Mouse (Mus musculus) neural tube, embryonic 13.5 days (tissue): ENCODE results near the gene Map4k4. TPM values are rescaled to one million over a fixed set of nuclear protein-coding genes. Genes with fewer than 3 reads are reported as not detected.

Experiments used
- ATAC-seq: fragments of 200-750 bp; cut with Nextera tagmentation; 2 replicates; pipeline ENCODE4 v1.8.0; 2017; ENCODE audit warnings: low read depth, mild to moderate bottlenecking, moderate TSS enrichment, moderate library complexity
- H3K27ac ChIP-seq: fragments of 300-500 bp; sonication (generic); replicated peaks from 2 replicates; pipeline ENCODE4 v1.5.1; 2015; ENCODE audit warnings: moderate library complexity, mild to moderate bottlenecking, inconsistent platforms
- H3K27me3 ChIP-seq: fragments of 300-500 bp; sonication (generic); 2 replicates; pipeline ENCODE4 v1.6.1; 2015; ENCODE audit warnings: mild to moderate bottlenecking, inconsistent platforms
- H3K36me3 ChIP-seq: fragments of 300-500 bp; sonication (generic); 2 replicates; pipeline ENCODE4 v1.6.1; 2015; ENCODE audit warnings: mild to moderate bottlenecking, inconsistent platforms
- H3K4me1 ChIP-seq: fragments of 300-500 bp; sonication (generic); replicated peaks from 2 replicates; pipeline ENCODE4 v1.6.1; 2015; ENCODE audit warnings: inconsistent platforms
- H3K4me2 ChIP-seq: fragments of 300-500 bp; sonication (generic); 2 replicates; pipeline ENCODE4 v1.6.1; 2015; ENCODE audit warnings: inconsistent platforms, mild to moderate bottlenecking, moderate library complexity
- H3K4me3 ChIP-seq: fragments of 300-500 bp; sonication (generic); 2 replicates; pipeline ENCODE4 v1.5.1; 2015; ENCODE audit warnings: mild to moderate bottlenecking, inconsistent platforms
- H3K9ac ChIP-seq: fragments of 300-500 bp; sonication (generic); 2 replicates; pipeline ENCODE4 v1.6.1; 2015; ENCODE audit warnings: moderate library complexity, mild to moderate bottlenecking, inconsistent platforms
- H3K9me3 ChIP-seq: fragments of 300-500 bp; sonication (generic); 2 replicates; pipeline ENCODE4 v1.6.1; 2016; ENCODE audit warnings: inconsistent platforms
- WGBS: fragments of 180-500 bp; shearing (Covaris S2); methylation state at CpG from one replicate; pipeline ENCODE4 v1.1.7; 2015; 5-methylcytosine and 5-hydroxymethylcytosine counted together
- polyA plus RNA-seq: library from polyadenylated mRNA; unstranded; fragments of >200 nt; fragmentation: Nextera tagmentation; extraction: Ambion mirVana; gene quantifications from 2 replicates; pipeline ENCODE4 v1.2.1, GENCODE M21; 2015

The Map4k4 gene
- polyA plus RNA-seq, 1 experiment from 2014 or later = 49.0 TPM

DNA sequence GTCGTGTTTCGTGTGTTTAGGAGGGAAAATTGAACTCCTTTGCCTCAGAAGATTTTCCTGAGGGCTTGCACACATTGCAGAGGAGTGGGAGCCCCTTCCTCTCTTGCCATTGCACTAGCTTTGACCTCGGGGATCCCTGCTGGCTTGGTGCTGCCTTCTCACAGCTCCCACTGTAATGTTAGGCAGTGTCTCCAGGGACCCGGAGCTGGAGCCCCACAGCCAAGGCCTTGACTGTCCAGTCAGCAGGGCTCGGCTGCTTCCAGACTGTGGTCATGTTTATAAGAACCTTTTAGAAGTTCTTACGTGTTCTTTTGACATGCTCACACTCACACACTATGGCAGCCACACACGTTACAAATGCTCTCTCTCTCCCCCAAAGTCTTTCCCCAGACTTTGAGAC lies 93.2 kb downstream of the Map4k4 start:
- Histone ChIP-seq H3K27me3 (no peaks in the 10 kb centered on the region), H3K9me3 (no peaks in the 10 kb centered on the region), H3K27ac (no peak overlapping the region), H3K4me1 (no peaks in the 10 kb centered on the region), H3K4me2 (no peak overlapping the region), H3K9ac (no peak overlapping the region), H3K36me3 (peaks cover 96% of the 10 kb centered on the region), H3K4me3 (no peak overlapping the region)
- 88% methylated on average over 7 of the region's 7 CpGs for WGBS
- no peak for ATAC-seq

GRCm38 (mm10) chr1:39995593-39995992 lies 94.9 kb downstream of the Map4k4 start:
- Histone ChIP-seq H3K27me3 (no peaks in the 10 kb centered on the region), H3K27ac (no peak overlapping the region), H3K9me3 (no peaks in the 10 kb centered on the region), H3K4me2 (no peak overlapping the region), H3K4me1 (no peaks in the 10 kb centered on the region), H3K36me3 (peaks cover 95% of the 10 kb centered on the region), H3K4me3 (no peak overlapping the region), H3K9ac (no peak overlapping the region)
- ATAC-seq = no peak
- 91% methylated on average over 2 of the region's 2 CpGs for WGBS

DNA sequence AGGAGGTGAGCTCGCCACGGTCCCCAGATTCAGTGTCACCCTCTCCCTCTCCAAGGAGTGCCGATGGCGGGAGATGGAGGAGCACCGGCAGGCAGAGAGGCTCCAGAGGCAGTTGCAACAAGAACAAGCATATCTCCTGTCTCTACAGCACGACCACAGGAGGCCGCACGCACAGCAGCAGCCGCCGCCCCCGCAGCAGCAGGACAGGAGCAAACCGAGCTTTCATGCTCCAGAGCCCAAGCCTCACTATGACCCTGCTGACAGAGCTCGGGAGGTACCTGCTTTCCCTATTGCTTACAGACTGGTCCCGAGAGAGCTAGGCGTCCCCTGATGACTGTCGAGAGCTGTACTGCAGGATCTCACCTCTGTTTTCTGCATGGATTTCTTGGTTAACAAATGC lies 99.8 kb downstream of the Map4k4 start:
- no peak overlapping the region for H3K9ac ChIP-seq
- H3K9me3 ChIP-seq = no peaks in the 10 kb centered on the region
- H3K36me3 ChIP-seq = peaks cover 96% of the 10 kb centered on the region
- ATAC-seq = no peak
- H3K4me1 ChIP-seq = 0 out of 2 replicates have a peak, but pooled peaks cover 4% of the 10 kb centered on the region
- H3K4me2 ChIP-seq = no peak overlapping the region
- H3K27me3 ChIP-seq = no peaks in the 10 kb centered on the region
- no peak overlapping the region for H3K4me3 ChIP-seq
- no peak overlapping the region; the same call in 1 of the 2 replicates for H3K27ac ChIP-seq
- 82% methylated on average over 16 of the region's 16 CpGs for WGBS

GRCm38 (mm10) chr1:40000899-40001298 lies 100.2 kb downstream of the Map4k4 start:
- ATAC-seq = no peak
- Histone ChIP-seq H3K9me3 (no peaks in the 10 kb centered on the region), H3K27me3 (no peaks in the 10 kb centered on the region), H3K27ac (no peak overlapping the region), H3K4me2 (no peak overlapping the region), H3K4me1 (0 out of 2 replicates have a peak, but pooled peaks cover 4% of the 10 kb centered on the region), H3K9ac (no peak overlapping the region), H3K36me3 (peaks cover 96% of the 10 kb centered on the region), H3K4me3 (no peak overlapping the region)
- WGBS = 75% methylated on average over 5 of the region's 5 CpGs

GRCm38 (mm10) chr1:40002129-40002727 lies 101.5 kb downstream of the Map4k4 start:
- no peak for ATAC-seq
- Histone ChIP-seq H3K27ac (no peak overlapping the region; the same call in 1 of the 2 replicates), H3K4me3 (no peak overlapping the region), H3K36me3 (peaks cover 96% of the 10 kb centered on the region), H3K9ac (no peak overlapping the region), H3K4me1 (0 out of 2 replicates have a peak, but pooled peaks cover 4% of the 10 kb centered on the region), H3K4me2 (no peak overlapping the region), H3K27me3 (no peaks in the 10 kb centered on the region), H3K9me3 (no peaks in the 10 kb centered on the region)
- 85% methylated on average over 4 of the region's 4 CpGs for WGBS

DNA sequence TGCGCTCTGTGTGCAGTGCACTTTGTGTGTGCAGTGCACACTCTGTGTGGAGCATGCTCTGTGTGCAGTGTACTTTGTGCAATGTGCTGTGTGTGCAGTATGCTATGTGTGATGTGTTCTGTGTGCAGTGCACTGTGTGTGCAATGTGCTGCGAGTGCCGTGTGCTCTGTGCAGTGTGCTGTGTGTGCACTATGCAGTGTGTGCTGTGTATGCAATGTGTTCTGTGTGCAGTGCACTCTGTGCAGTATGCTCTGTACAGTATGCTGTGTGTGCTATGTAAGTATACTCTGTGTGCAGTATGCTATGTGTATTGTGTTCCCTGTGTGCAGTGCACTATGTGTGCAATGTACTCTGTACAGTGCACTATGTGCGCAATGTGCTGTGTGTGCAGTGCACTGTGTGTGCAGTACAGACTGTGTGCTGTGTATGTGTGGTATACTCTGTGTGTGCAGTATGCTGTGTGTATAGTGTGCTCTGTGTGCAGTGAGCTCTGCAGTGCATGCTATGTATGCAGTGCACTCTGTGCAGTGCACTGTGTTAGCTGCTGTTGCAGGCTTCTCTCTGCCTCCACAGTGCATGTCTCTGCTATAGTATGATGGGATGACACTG lies 105.4 kb downstream of the Map4k4 start:
- Histone ChIP-seq H3K27me3 (no peaks in the 10 kb centered on the region), H3K27ac (0 out of 2 replicates have a peak overlapping the region, but pooled peaks have one; percentile 1), H3K4me2 (no peak overlapping the region), H3K36me3 (peaks cover 97% of the 10 kb centered on the region), H3K4me3 (no peak overlapping the region), H3K4me1 (0 out of 2 replicates have a peak, but pooled peaks cover 4% of the 10 kb centered on the region), H3K9ac (no peak overlapping the region), H3K9me3 (no peaks in the 10 kb centered on the region)
- WGBS = 96% methylated on average over 4 of the region's 4 CpGs
- ATAC-seq = no peak

- Histone ChIP-seq H3K4me1 (no peaks in the 10 kb centered on the region), H3K9me3 (no peaks in the 10 kb centered on the region), H3K36me3 (peaks cover 97% of the 10 kb centered on the region), H3K4me3 (no peak overlapping the region), H3K4me2 (no peak overlapping the region), H3K27me3 (no peaks in the 10 kb centered on the region), H3K9ac (no peak overlapping the region), H3K27ac (no peak overlapping the region)
- WGBS = 79% methylated on average over 17 of the region's 17 CpGs
- ATAC-seq = no peak
Measured at GRCm38 (mm10) chr1:40007962-40008471, 107.3 kb downstream of the Map4k4 start.

DNA sequence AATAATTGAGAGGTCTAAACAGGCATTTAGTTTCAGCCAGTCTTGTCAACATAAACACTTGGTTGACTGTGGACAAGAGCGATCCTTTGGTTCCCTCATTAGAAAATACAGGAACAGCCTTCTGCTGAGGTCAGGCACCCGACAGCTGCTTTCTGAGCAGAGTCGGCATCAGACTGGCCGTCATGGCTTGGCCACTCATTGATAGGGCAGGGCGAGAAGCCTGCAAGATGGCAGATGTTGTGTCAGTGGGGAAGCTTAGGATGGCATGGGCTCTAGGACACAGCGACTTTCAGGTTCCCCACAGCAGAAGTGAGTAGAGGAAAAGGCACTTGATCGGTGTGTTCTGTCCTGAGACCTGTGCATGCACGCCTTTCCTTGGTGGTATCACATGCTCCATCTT lies 112.0 kb downstream of the Map4k4 start:
- Histone ChIP-seq H3K4me2 (no peak overlapping the region), H3K4me3 (no peak overlapping the region), H3K27ac (no peak overlapping the region), H3K36me3 (peaks cover 99% of the 10 kb centered on the region), H3K4me1 (no peaks in the 10 kb centered on the region), H3K9me3 (no peaks in the 10 kb centered on the region), H3K27me3 (no peaks in the 10 kb centered on the region), H3K9ac (no peak overlapping the region)
- WGBS = 93% methylated on average over 8 of the region's 8 CpGs
- no peak for ATAC-seq

DNA sequence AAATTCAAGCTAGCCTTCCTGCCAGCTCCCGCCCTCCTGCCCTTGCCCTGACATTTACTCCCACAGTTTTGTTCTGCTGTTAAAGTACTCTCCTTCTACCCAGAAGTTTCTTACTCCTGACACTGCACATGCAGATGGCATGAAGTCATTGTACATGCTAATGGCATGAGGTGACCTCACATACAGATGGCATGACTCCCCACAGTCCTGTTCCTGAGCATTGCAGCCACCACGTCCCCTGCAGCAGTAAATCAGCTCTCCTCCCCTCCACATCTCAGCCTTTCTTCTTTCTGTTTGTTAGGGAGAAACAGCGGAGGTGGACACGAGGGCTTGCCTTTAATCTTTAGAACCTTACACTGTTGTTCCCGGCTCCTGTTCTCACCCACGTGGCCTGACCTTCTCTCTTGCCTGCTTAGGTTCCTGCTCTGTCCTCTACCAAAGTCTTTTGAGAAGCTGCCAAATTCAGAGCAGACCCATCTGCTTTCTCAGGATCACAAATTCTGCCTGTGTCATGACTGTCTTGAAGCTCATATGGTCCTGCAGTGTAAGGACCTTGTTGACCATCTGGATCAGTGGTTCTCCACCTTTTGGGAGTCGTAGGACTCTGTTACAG lies 114.5 kb downstream of the Map4k4 start:
- no peak overlapping the region for H3K9ac ChIP-seq
- peaks cover 98% of the 10 kb centered on the region for H3K36me3 ChIP-seq
- ATAC-seq = no peak
- H3K27ac ChIP-seq = no peak overlapping the region
- WGBS = 77% methylated on average over 7 of the region's 7 CpGs
- no peaks in the 10 kb centered on the region for H3K4me1 ChIP-seq
- H3K4me3 ChIP-seq = no peak overlapping the region
- no peaks in the 10 kb centered on the region for H3K27me3 ChIP-seq
- no peaks in the 10 kb centered on the region for H3K9me3 ChIP-seq
- no peak overlapping the region for H3K4me2 ChIP-seq

- WGBS = 97% methylated on average over 4 of the region's 4 CpGs
- Histone ChIP-seq H3K27ac (no peak overlapping the region), H3K9ac (no peak overlapping the region), H3K27me3 (no peaks in the 10 kb centered on the region), H3K4me2 (no peak overlapping the region), H3K4me1 (no peaks in the 10 kb centered on the region), H3K4me3 (no peak overlapping the region), H3K36me3 (peaks cover 94% of the 10 kb centered on the region), H3K9me3 (no peaks in the 10 kb centered on the region)
- ATAC-seq = no peak
Measured at GRCm38 (mm10) chr1:40021617-40022016, 120.9 kb downstream of the Map4k4 start.

DNA sequence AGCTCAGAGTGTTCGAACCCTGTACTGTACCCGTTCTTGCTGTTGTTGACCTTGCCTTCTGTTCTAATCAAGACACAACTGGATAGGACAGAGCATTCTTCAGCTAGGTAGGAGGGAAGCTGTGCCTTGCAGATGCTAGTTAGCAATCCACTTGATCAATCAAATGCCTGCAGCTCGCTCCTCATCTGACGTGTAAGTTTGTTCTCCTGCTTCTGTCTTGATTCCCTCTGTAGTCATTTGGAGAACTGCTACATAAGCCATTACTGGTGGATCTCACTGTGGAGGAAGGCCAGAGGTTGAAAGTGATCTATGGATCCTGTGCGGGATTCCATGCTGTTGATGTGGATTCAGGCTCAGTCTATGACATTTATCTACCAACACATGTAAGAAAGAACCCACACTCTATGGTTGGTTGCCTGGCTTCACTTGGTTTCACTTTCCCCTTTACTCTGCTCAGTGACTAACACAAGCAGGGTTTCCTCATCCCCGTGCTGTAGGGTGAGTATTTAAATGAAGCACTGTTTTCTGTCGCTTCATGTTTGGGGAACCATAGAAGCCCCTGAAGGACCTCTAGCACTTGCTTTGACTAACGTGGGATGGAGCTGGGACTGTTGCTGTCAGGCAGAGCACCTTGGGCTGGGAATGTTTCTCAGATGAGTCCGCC lies 121.9 kb downstream of the Map4k4 start:
- no peak overlapping the region for H3K9ac ChIP-seq
- H3K9me3 ChIP-seq = no peaks in the 10 kb centered on the region
- H3K4me1 ChIP-seq = no peaks in the 10 kb centered on the region
- no peak overlapping the region for H3K4me2 ChIP-seq
- no peaks in the 10 kb centered on the region for H3K27me3 ChIP-seq
- no peak overlapping the region for H3K27ac ChIP-seq
- no peak overlapping the region for H3K4me3 ChIP-seq
- peaks cover 94% of the 10 kb centered on the region for H3K36me3 ChIP-seq
- no peak for ATAC-seq
- WGBS = 95% methylated on average over 9 of the region's 9 CpGs

GRCm38 (mm10) chr1:40023206-40023605 lies 122.5 kb downstream of the Map4k4 start:
- WGBS = 96% methylated on average over 15 of the region's 15 CpGs
- no peaks in the 10 kb centered on the region for H3K4me1 ChIP-seq
- H3K4me2 ChIP-seq = no peak overlapping the region
- peaks cover 92% of the 10 kb centered on the region for H3K36me3 ChIP-seq
- H3K9ac ChIP-seq = no peak overlapping the region
- no peaks in the 10 kb centered on the region for H3K9me3 ChIP-seq
- no peak overlapping the region for H3K27ac ChIP-seq
- ATAC-seq = no peak
- no peaks in the 10 kb centered on the region for H3K27me3 ChIP-seq
- no peak overlapping the region for H3K4me3 ChIP-seq
